Comparison of ENCODE assay signal across 8 mouse cellular contexts in genomic region chr19:5806051-5806808, GRCm38 (mm10). TPM values are rescaled to one million over a fixed set of nuclear protein-coding genes. Genes with fewer than 3 reads are reported as not detected.
A peak's percentile ranks its signal among the peaks of the same experiment; 100 is the strongest.
DNase-seq lines count a peak whose midpoint lies in the region; ATAC-seq and TF ChIP-seq lines count a peak whose summit lies in the region.

No protein-coding gene starts in this region.

- peak; percentile 42 for DNase-seq in CD4-positive helper T cell, adult 2 months (ENCODE audit: low read depth, low spot score)
- DNase-seq in adipocyte (ENCODE audit: low spot score): peak; percentile 79
- peak; percentile 58 to 66 for DNase-seq in gastrocnemius, postnatal 36 days
- DNase-seq in liver, postnatal 0 days: no peak
- DNase-seq in retina, embryonic 14.5 days (ENCODE audit: low spot score): peak; percentile 72
- no peak for DNase-seq in urinary bladder, adult 2 months (ENCODE audit: low spot score)
- no peak for DNase-seq in urinary bladder, postnatal 25 days (ENCODE audit: low spot score)

- TF ChIP-seq CTCF in liver, postnatal 0 days (IDR thresholded peaks at IDR 0.05; ENCODE audit: low read depth): no peak

- WGBS in intestine, embryonic 16.5 days: 6% methylated on average over 8 of the region's 8 CpGs
- 19% methylated on average over 8 of the region's 8 CpGs for WGBS in liver, postnatal 0 days (ENCODE audit: insufficient replicate concordance)

- no peaks in the 10 kb centered on the region for H3K9me3 ChIP-seq in intestine, embryonic 16.5 days (ENCODE audit: control insufficient read depth, low read length)
- no peaks in the 10 kb centered on the region for H3K9me3 ChIP-seq in liver, postnatal 0 days (ENCODE audit: low read length)

- H3K4me3 ChIP-seq in intestine, embryonic 16.5 days (ENCODE audit: low read length): no peak overlapping the region
- H3K4me3 ChIP-seq in liver, postnatal 0 days (ENCODE audit: low read depth, low read length): 0 out of 2 replicates have a peak overlapping the region, but pooled peaks have one; percentile 1

- 0 out of 2 replicates have a peak overlapping the region, but pooled peaks have one; percentile 6 for H3K4me2 ChIP-seq in intestine, embryonic 16.5 days (ENCODE audit: low read depth, low read length)
- peak overlapping the region; percentile 48 for H3K4me2 ChIP-seq in liver, postnatal 0 days (ENCODE audit: low read depth, low read length)

- H3K4me1 ChIP-seq in intestine, embryonic 16.5 days (ENCODE audit: control insufficient read depth, insufficient read depth, low read length): peaks cover 65% of the 10 kb centered on the region
- peaks cover 61% of the 10 kb centered on the region for H3K4me1 ChIP-seq in liver, postnatal 0 days (ENCODE audit: insufficient read depth)

- H3K9ac ChIP-seq in intestine, embryonic 16.5 days (ENCODE audit: low read depth, low read length): peak overlapping the region; percentile 36
- peak overlapping the region; percentile 56 for H3K9ac ChIP-seq in liver, postnatal 0 days (replicated peaks)

- TF ChIP-seq EP300 in liver, postnatal 0 days (IDR thresholded peaks at IDR 0.05; ENCODE audit: low read depth): peak; percentile 40; the same call in 1 of the 2 replicates

- intact Hi-C loops in gastrocnemius, postnatal 36 days (cut with DNase I): no loop called here

- H3K27ac ChIP-seq in intestine, embryonic 16.5 days (ENCODE audit: low read length): peak overlapping the region; percentile 87
- H3K27ac ChIP-seq in liver, postnatal 0 days (ENCODE audit: low read depth): peak overlapping the region; percentile 98

- no peak for ATAC-seq in intestine, embryonic 16.5 days
- ATAC-seq in liver, postnatal 0 days: no peak

- H3K36me3 ChIP-seq in intestine, embryonic 16.5 days (ENCODE audit: control insufficient read depth, insufficient read depth, low read length): no peaks in the 10 kb centered on the region
- H3K36me3 ChIP-seq in liver, postnatal 0 days (replicated peaks; ENCODE audit: insufficient read depth, low read length): peaks cover under 1% of the 10 kb centered on the region; the same call in 1 of the 2 replicates

- no peaks in the 10 kb centered on the region for H3K27me3 ChIP-seq in intestine, embryonic 16.5 days (replicated peaks; ENCODE audit: control insufficient read depth, insufficient read depth, low read length)
- H3K27me3 ChIP-seq in liver, postnatal 0 days (ENCODE audit: insufficient read depth, low read length): no peaks in the 10 kb centered on the region

RNA-seq across cellular contexts. Expression of gene Scyl1, which starts 35.0 kb away (rescaled TPM):
- total RNA-seq in gastrocnemius, postnatal 36 days (2021): 10 to 100 TPM; 70.8 to 71.1 TPM
- polyA plus RNA-seq in intestine, embryonic 16.5 days (2015; fragmentation: Nextera tagmentation; extraction: Ambion mirVana): 58.9 and 64.3 TPM in 2 replicates
- 16.9 and 17.0 TPM in 2 replicates for polyA plus RNA-seq in liver, postnatal 0 days (2015; fragmentation: Nextera tagmentation; extraction: Ambion mirVana)
- polyA plus RNA-seq in urinary bladder, adult 2 months (2012; rRNA removed): 104 and 123 TPM in 2 replicates

Comparison
In these comparisons a context has a peak if more than half of its experiments do, and no peak if none do; other contexts are left out.
1. DNase-seq: peak in CD4-positive helper T cell, adult 2 months (single experiment), adipocyte (single experiment), gastrocnemius, postnatal 36 days (2 of 2) and retina, embryonic 14.5 days (single experiment); none in liver, postnatal 0 days (single experiment), urinary bladder, adult 2 months (single experiment) and urinary bladder, postnatal 25 days (single experiment).